32 mouse cellular contexts compared by ENCODE assay signal in genomic region chr8:87507046-87507445, GRCm38 (mm10). TPM values are rescaled to one million over a fixed set of nuclear protein-coding genes. Genes with fewer than 3 reads are reported as not detected.
DNase-seq lines count a peak whose midpoint lies in the region; ATAC-seq and TF ChIP-seq lines count a peak whose summit lies in the region.
"Had no signal": no experiment of that assay in that cellular context is flagged by ENCODE, and none has a peak within 500 bp of the region (broad histone marks: within the 10 kb centered on the region; RNA-seq: fewer than 3 reads in every experiment).

No protein-coding gene starts in this region.

- H3K9ac ChIP-seq in embryonic facial prominence, embryonic 14.5 days (ENCODE audit: low read depth, low read length): no peak overlapping the region
- H3K9ac ChIP-seq: embryonic facial prominence, embryonic 13.5 days; forebrain, embryonic 13.5 days; heart, embryonic 12.5 days; heart, embryonic 15.5 days; hindbrain, embryonic 12.5 days; hindbrain, embryonic 15.5 days had no signal

- H3K36me3 ChIP-seq in embryonic facial prominence, embryonic 14.5 days (ENCODE audit: control insufficient read depth, insufficient read depth, low read length): no peaks in the 10 kb centered on the region
- no peaks in the 10 kb centered on the region for H3K36me3 ChIP-seq in embryonic facial prominence, embryonic 10.5 days (replicated peaks)
- H3K36me3 ChIP-seq in C2C12 (ENCODE audit: control insufficient read depth, insufficient read depth): no peaks in the 10 kb centered on the region
- no peaks in the 10 kb centered on the region for H3K36me3 ChIP-seq in myocyte (ENCODE audit: control insufficient read depth, insufficient read depth)
- H3K36me3 ChIP-seq in hindbrain, embryonic 10.5 days: no peaks in the 10 kb centered on the region
- H3K36me3 ChIP-seq: embryonic facial prominence, embryonic 13.5 days; forebrain, embryonic 10.5 days; G1E; heart, embryonic 12.5 days; heart, embryonic 15.5 days; hindbrain, embryonic 12.5 days; hindbrain, embryonic 15.5 days had no signal

- H3K4me1 ChIP-seq in embryonic facial prominence, embryonic 14.5 days (ENCODE audit: control insufficient read depth, insufficient read depth, low read length): no peaks in the 10 kb centered on the region
- H3K4me1 ChIP-seq in embryonic facial prominence, embryonic 10.5 days: peaks cover 7% of the 10 kb centered on the region
- peaks cover 15% of the 10 kb centered on the region; the same call in 1 of the 2 replicates for H3K4me1 ChIP-seq in hindbrain, embryonic 10.5 days (replicated peaks)
- H3K4me1 ChIP-seq: forebrain, embryonic 13.5 days; heart, embryonic 12.5 days; heart, embryonic 15.5 days had no signal

- peaks cover 1% of the 10 kb centered on the region for H3K79me3 ChIP-seq in C2C12 (ENCODE audit: low read depth)

- no peak for TF ChIP-seq POLR2A in myocyte (IDR thresholded peaks at IDR 0.05; ENCODE audit: insufficient read length, low read depth)

- no peaks in the 10 kb centered on the region for H3K27me3 ChIP-seq in embryonic facial prominence, embryonic 14.5 days (replicated peaks; ENCODE audit: control insufficient read depth, insufficient read depth, low read length)
- no peaks in the 10 kb centered on the region for H3K27me3 ChIP-seq in embryonic facial prominence, embryonic 10.5 days (replicated peaks; ENCODE audit: low read depth, poor library complexity, severe bottlenecking)
- H3K27me3 ChIP-seq in C2C12 (ENCODE audit: control insufficient read depth, insufficient read depth, insufficient read length): no peaks in the 10 kb centered on the region
- no peaks in the 10 kb centered on the region for H3K27me3 ChIP-seq in myocyte (ENCODE audit: control insufficient read depth, insufficient read depth, insufficient read length)
- H3K27me3 ChIP-seq in hindbrain, embryonic 10.5 days (ENCODE audit: insufficient read depth, poor library complexity, severe bottlenecking): no peaks in the 10 kb centered on the region
- H3K27me3 ChIP-seq: CH12.LX; embryonic facial prominence, embryonic 13.5 days; forebrain, embryonic 13.5 days; heart, embryonic 12.5 days; hindbrain, embryonic 15.5 days had no signal

- H3ac ChIP-seq in C2C12 (ENCODE audit: control insufficient read depth, insufficient read length, low read depth) (no peak overlapping the region), myocyte (ENCODE audit: control insufficient read depth, insufficient read length) (no peak overlapping the region)

- no peak for TF ChIP-seq CTCF in C2C12 (IDR thresholded peaks at IDR 0.05; ENCODE audit: control insufficient read depth, insufficient read depth, insufficient read length)

- H3K4me3 ChIP-seq in embryonic facial prominence, embryonic 14.5 days (ENCODE audit: low read depth, low read length): no peak overlapping the region
- H3K4me3 ChIP-seq in embryonic facial prominence, embryonic 10.5 days: no peak overlapping the region
- no peak overlapping the region for H3K4me3 ChIP-seq in C2C12 (ENCODE audit: insufficient read depth, poor library complexity, severe bottlenecking)
- no peak overlapping the region for H3K4me3 ChIP-seq in myocyte
- H3K4me3 ChIP-seq in hindbrain, embryonic 10.5 days: no peak overlapping the region
- H3K4me3 ChIP-seq: embryonic facial prominence, embryonic 13.5 days; forebrain, embryonic 10.5 days; forebrain, embryonic 13.5 days; heart, embryonic 12.5 days; heart, embryonic 15.5 days; hindbrain, embryonic 12.5 days; hindbrain, embryonic 15.5 days had no signal

- peak; percentile 6 for DNase-seq in embryonic facial prominence, embryonic 14.5 days (ENCODE audit: low spot score)
- DNase-seq in embryonic facial prominence, embryonic 10.5 days (ENCODE audit: low spot score): no peak
- peak; percentile 64 for DNase-seq in 3134 (ENCODE audit: extremely low read depth, insufficient read length, low spot score)
- DNase-seq in hindbrain, embryonic 10.5 days (ENCODE audit: low spot score): no peak
- no peak for DNase-seq in heart, postnatal 10 days
- DNase-seq: adrenal gland, adult 8-10 months; adrenal gland, postnatal 25 days; cerebellum, adult 11-12 months; cerebellum, adult 9-10 months; cerebellum, postnatal 14 days; gastrocnemius, postnatal 10 days; gastrocnemius, postnatal 36 days; heart, adult 18-20 months; heart, postnatal 14 days; heart, postnatal 4 days had no signal

- H3K9me3 ChIP-seq in embryonic facial prominence, embryonic 14.5 days (ENCODE audit: control insufficient read depth, low read length): no peaks in the 10 kb centered on the region
- no peaks in the 10 kb centered on the region for H3K9me3 ChIP-seq in embryonic facial prominence, embryonic 10.5 days
- no peaks in the 10 kb centered on the region for H3K9me3 ChIP-seq in hindbrain, embryonic 10.5 days
- H3K9me3 ChIP-seq: embryonic facial prominence, embryonic 13.5 days; forebrain, embryonic 10.5 days; forebrain, embryonic 13.5 days; heart, embryonic 12.5 days; heart, embryonic 15.5 days; hindbrain, embryonic 12.5 days; hindbrain, embryonic 15.5 days had no signal

- ATAC-seq in embryonic facial prominence, embryonic 14.5 days (ENCODE audit: low read depth): no peak
- ATAC-seq: forebrain, embryonic 13.5 days; forebrain, embryonic 16.5 days; intestine, postnatal 0 days had no signal

- H3K79me2 ChIP-seq in C2C12 (ENCODE audit: control insufficient read depth, insufficient read depth) (no peaks in the 10 kb centered on the region), myocyte (ENCODE audit: control insufficient read depth, insufficient read depth) (no peaks in the 10 kb centered on the region)

- intact Hi-C loops in heart, postnatal 10 days (cut with DNase I): no loop called here

- no peak overlapping the region for H3K4me2 ChIP-seq in embryonic facial prominence, embryonic 14.5 days (ENCODE audit: low read depth, low read length)
- peak overlapping the region; percentile 56 for H3K4me2 ChIP-seq in myocyte (ENCODE audit: low read depth)
- H3K4me2 ChIP-seq: embryonic facial prominence, embryonic 13.5 days; forebrain, embryonic 13.5 days; heart, embryonic 12.5 days; heart, embryonic 15.5 days; hindbrain, embryonic 12.5 days; hindbrain, embryonic 15.5 days had no signal

- 50% methylated on average over 9 of the region's 9 CpGs for WGBS in embryonic facial prominence, embryonic 14.5 days
- WGBS in embryonic facial prominence, embryonic 10.5 days: 63% methylated on average over 9 of the region's 9 CpGs
- WGBS in hindbrain, embryonic 10.5 days: 71% methylated on average over 9 of the region's 9 CpGs

- no peak overlapping the region for H3K27ac ChIP-seq in embryonic facial prominence, embryonic 14.5 days (replicated peaks; ENCODE audit: low read depth, low read length)
- no peak overlapping the region for H3K27ac ChIP-seq in embryonic facial prominence, embryonic 10.5 days (replicated peaks)
- H3K27ac ChIP-seq in hindbrain, embryonic 10.5 days: no peak overlapping the region
- H3K27ac ChIP-seq: embryonic facial prominence, embryonic 13.5 days; forebrain, embryonic 10.5 days; forebrain, embryonic 13.5 days; heart, embryonic 15.5 days; hindbrain, embryonic 12.5 days; hindbrain, embryonic 15.5 days had no signal

TF ChIP-seq in C2C12, 6 proteins besides CTCF, POLR2A, EP300 and RAD21:
- TF ChIP-seq USF1 (IDR thresholded peaks at IDR 0.05; ENCODE audit: low read depth) (no peak), MAX (IDR thresholded peaks at IDR 0.05) (peak; percentile 95), MYOG (IDR thresholded peaks at IDR 0.05; ENCODE audit: control insufficient read depth, extremely low read depth, insufficient read length) (no peak), FOSL1 (IDR thresholded peaks at IDR 0.05; ENCODE audit: insufficient read depth, low read length, poor library complexity, severe bottlenecking) (no peak), MYOD1 (IDR thresholded peaks at IDR 0.05; ENCODE audit: control insufficient read depth, insufficient read length, low read depth) (peak; percentile 37), CEBPB (IDR thresholded peaks at IDR 0.05; ENCODE audit: low read depth) (no peak)
TF ChIP-seq in C2C12: peak in this region for 2.

TF ChIP-seq in myocyte, 11 proteins besides CTCF, POLR2A, EP300 and RAD21:
- TF ChIP-seq USF1 (IDR thresholded peaks at IDR 0.05; ENCODE audit: low read depth): no peak
- peak in 1 of 3 experiments; percentile 69 for TF ChIP-seq MYOG (IDR thresholded peaks at IDR 0.05; ENCODE audit: control insufficient read depth in 1 of 3, insufficient read depth in 1 of 3, insufficient read length in 2 of 3, low read depth in 2 of 3)
- no peak for TF ChIP-seq CEBPB (IDR thresholded peaks at IDR 0.05; ENCODE audit: insufficient read depth, poor library complexity, severe bottlenecking)
- TF ChIP-seq TCF3 (IDR thresholded peaks at IDR 0.05; ENCODE audit: insufficient read length, low read depth): no peak
- TF ChIP-seq E2F4 (IDR thresholded peaks at IDR 0.05; ENCODE audit: insufficient read depth): no peak

RNA-seq across cellular contexts. Expression of gene Cbln1, which starts 34.6 kb away (rescaled TPM):
- polyA plus RNA-seq in embryonic facial prominence, embryonic 14.5 days (2014; fragmentation: Nextera tagmentation; extraction: Ambion mirVana): 0.52 and 0.79 TPM in 2 replicates
- polyA plus RNA-seq in embryonic facial prominence, embryonic 10.5 days (2016; fragmentation: Nextera tagmentation; extraction: Ambion mirVana): 0.95 and 1.1 TPM in 2 replicates
- polyA plus RNA-seq in C2C12 (2012; fragmentation: generic; extraction: Trizol) (0.12 TPM), myocyte (2012; fragmentation: generic; extraction: Trizol) (0.01 TPM)
- polyA plus RNA-seq in hindbrain, embryonic 10.5 days (2016; fragmentation: Nextera tagmentation; extraction: Ambion mirVana): 3.6 and 11.7 TPM in 2 replicates
- total RNA-seq in heart, postnatal 10 days (2021): under 1 TPM; 0.15 to 0.19 TPM
- total RNA-seq: CH12.LX; common myeloid progenitor, adult 5-6 weeks; G1E; gastrocnemius, adult 18-20 months; gastrocnemius, postnatal 36 days had no signal
- polyA plus RNA-seq: G1E; heart, embryonic 15.5 days had no signal

RNA-seq across cellular contexts. Expression of gene 4933402J07Rik, which starts 56.6 kb away (rescaled TPM):
- polyA plus RNA-seq in embryonic facial prominence, embryonic 14.5 days (2014; fragmentation: Nextera tagmentation; extraction: Ambion mirVana): not detected in 2 replicates
- polyA plus RNA-seq in embryonic facial prominence, embryonic 10.5 days (2016; fragmentation: Nextera tagmentation; extraction: Ambion mirVana): not detected in 2 replicates
- polyA plus RNA-seq in C2C12 (2012; fragmentation: generic; extraction: Trizol) (not detected), myocyte (2012; fragmentation: generic; extraction: Trizol) (not detected)
- not detected in 2 replicates for polyA plus RNA-seq in hindbrain, embryonic 10.5 days (2016; fragmentation: Nextera tagmentation; extraction: Ambion mirVana)
- not detected for total RNA-seq in heart, postnatal 10 days (2021)
- total RNA-seq: adrenal gland, postnatal 25 days; CH12.LX; common myeloid progenitor, adult 5-6 weeks; G1E; gastrocnemius, adult 18-20 months; gastrocnemius, postnatal 10 days; gastrocnemius, postnatal 36 days; heart, adult 18-20 months; heart, postnatal 14 days; heart, postnatal 4 days had no signal
- polyA plus RNA-seq: brain, embryonic 14.5 days; embryonic facial prominence, embryonic 13.5 days; forebrain, embryonic 10.5 days; forebrain, embryonic 13.5 days; forebrain, embryonic 16.5 days; G1E; heart, embryonic 12.5 days; heart, embryonic 15.5 days; hindbrain, embryonic 12.5 days; hindbrain, embryonic 15.5 days; intestine, embryonic 14.5 days; intestine, postnatal 0 days had no signal

Comparison
In these comparisons a context has a peak if more than half of its experiments do, and no peak if none do; other contexts are left out.
1. DNase-seq: peak in embryonic facial prominence, embryonic 14.5 days (single experiment) and 3134 (single experiment); none in embryonic facial prominence, embryonic 10.5 days (single experiment), hindbrain, embryonic 10.5 days (single experiment) and heart, postnatal 10 days (0 of 2).